Mouse (Mus musculus): ENCODE data around the gene Akap14.
A peak's percentile ranks its signal among the peaks of the same experiment; 100 is the strongest.
"Not testable (repeated sequence)": the region's sequence is repeated elsewhere in the genome, so short reads cannot be mapped to it uniquely, and the experiment has no call there.

Akap14 gene

DNA sequence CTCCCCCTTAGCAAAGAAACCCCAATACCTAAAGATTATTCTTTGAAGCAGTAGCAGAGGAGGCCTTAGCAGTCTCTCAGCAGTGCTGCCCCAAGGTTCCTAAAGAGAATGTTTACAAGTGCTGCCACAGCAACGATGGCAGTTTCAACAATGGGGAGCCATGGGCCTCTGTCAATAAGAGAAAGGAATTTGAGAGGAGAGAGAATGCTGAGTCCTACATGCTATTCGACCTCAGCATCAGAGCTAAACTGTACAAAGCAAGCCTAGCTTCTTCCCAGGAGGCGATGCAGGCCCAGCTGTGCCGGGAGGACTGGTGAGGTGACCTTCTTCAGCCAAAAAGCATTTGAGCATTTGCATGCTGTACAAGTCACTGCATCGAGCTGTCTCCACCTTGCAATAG is at the start of gene Akap14:
Gene Akap14, minus strand, starts transcription at position 101 of the 400 bp plus-strand sequence.
- DNase-seq, result no peak

DNA sequence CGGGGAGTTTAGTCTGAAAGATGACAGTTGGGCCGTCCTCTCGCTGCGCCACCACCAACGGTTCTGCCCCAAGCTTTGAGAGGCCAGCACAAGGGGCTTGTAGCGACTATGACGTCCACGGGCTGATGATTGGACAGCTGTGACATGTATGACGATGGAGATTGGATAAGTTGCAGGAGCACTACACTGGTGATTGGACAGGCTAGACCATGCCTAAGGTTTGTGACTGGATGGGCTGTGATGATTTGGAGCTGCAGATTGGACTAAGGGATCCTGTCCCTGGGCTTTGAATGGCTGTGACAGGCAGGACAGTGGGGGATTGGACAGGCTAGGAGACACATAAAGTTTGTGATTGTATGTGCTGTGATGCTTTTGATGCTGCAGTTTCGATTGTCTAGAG is 42.3 kb upstream of the Akap14 start, which contains the start of gene Gm9:
Gene Gm9, minus strand, starts transcription at position 101 of the 400 bp plus-strand sequence.
- DNase-seq, result no peak

DNA sequence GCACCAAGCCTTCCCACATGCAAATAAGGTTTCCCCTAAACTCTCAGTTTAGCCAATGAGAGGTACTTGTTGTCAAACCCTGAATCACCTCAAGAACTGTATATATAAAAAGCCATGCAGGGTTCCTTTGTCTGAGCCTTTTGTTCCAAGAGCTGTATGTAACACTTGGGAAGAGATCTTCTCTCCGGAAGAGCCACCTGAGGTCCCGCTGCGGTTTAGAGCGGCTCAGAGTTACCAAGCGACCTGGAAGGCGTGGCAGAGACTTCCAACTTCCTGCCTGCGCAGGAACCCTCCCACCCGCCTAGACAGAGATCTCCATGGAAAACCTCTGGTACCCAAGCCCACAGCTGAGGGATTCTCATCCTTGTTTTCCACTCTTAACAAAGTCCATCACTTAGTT is 30.0 kb upstream of the Akap14 start:
- DNase-seq, result no peak

DNA sequence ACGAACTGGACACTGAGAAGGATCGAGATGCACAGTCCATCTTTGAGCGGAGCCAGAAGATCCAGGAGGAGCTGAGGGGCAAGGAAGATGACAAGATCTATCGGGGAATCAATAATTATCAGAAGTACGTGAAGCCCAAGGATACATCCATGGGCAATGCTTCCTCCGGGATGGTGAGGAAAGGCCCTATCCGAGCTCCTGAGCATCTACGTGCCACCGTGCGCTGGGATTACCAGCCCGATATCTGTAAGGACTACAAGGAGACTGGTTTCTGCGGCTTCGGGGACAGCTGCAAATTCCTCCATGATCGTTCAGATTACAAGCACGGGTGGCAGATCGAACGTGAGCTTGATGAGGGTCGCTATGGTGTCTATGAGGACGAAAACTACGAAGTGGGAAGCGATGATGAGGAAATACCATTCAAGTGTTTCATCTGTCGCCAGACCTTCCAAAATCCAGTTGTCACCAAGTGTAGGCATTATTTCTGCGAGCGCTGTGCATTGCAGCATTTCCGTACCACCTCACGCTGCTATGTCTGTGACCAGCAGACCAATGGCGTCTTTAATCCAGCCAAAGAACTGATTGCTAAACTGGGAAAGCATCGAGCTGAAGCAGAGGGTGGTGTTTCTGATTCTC is 23.2 kb upstream of the Akap14 start:
- DNase-seq, result no peak

DNA sequence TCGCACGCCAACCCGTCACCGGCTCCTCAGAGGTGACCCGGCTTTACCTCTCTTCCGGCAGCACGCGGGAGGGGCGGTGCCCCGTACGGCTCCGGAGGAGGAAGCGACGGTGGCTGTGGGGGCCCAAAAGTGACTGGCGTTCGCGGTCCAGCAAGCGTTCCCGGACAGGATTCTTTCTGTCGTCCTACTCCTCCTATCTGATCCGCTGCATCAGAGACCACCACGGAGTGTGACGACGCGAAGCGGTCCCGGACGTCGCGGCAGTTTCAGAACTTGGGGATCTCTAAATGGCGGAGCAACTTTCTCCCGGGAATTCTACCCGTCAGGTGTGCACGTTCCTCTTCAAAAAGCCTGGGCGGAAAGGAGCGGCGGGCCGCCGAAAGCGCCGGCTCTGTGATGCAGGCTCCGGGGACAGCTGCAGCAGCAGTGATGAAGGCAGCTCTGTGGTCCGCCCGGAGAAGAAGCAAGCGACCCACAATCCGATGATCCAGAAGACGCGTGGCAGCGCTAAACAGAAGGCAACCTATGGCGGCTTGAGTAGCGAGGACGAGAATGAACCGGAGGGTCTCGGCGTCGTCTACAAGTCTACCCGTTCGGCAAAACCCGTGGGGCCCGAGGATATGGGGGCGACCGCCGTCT is 22.6 kb upstream of the Akap14 start, which contains the start of the genes Ndufa1 and Rnf113a1:
Gene Ndufa1, minus strand, starts transcription at position 59 of the 639 bp plus-strand sequence.
Gene Rnf113a1, plus strand, starts transcription at position 141 of the 639 bp plus-strand sequence.
- DNase-seq, result peak; percentile 98

DNA sequence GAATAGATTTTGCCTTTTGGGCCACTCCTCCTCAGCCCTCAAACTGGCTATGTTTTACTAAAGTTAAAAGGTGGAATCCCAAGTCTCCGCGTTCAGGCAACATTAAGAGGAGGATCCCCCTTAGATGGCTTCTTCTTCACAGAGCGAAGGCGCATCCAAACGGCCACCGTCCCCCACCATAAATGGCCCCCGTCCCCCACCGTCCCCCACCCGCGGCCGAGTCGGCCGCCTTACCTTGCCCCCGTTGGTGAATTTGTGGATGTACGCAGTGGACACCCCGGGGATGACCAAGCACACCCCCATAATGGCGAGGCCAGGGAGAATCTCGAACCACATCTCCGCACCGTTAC is 22.1 kb upstream of the Akap14 start:
- no peak for DNase-seq

DNA sequence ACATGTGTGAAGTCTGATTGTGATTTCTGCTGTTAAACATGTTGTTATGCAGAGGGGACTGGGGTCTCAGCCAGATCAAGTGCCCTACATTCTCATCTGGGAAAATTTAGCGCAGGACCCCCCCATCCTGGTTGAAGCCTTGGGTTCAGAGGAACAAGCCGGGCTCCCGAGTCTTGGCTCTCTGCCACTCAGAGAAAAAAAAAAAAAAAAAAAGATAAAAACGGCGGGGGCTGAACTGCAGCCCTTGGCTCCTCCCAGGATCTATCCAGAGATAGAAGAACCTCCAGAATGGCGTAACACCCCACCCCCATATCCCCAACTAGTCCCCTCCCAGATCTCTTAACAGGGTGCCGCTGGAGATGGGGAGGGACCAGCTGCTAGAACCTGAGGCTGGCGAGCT is 15.8 kb upstream of the Akap14 start:
- DNase-seq, result not testable (repeated sequence)

DNA sequence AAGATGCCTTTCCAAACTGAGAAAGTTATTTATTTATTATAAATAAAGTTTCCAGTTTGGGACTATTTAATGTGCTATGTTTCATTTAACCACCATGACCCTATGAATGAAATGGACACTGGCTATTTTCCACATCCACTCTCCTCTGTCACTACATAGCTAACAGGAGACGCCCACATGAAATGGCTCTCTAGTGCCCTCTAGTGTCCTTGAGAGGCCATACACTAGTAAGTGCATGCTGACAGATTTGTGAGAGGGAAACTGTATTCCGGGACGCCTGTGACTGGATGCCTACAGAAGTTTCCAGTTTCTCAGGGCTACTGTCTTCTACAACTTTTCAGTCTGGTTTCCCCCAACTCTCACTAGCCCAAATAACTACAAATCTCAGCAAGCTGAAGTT is 1.6 kb downstream of the Akap14 start:
- no peak for DNase-seq

DNA sequence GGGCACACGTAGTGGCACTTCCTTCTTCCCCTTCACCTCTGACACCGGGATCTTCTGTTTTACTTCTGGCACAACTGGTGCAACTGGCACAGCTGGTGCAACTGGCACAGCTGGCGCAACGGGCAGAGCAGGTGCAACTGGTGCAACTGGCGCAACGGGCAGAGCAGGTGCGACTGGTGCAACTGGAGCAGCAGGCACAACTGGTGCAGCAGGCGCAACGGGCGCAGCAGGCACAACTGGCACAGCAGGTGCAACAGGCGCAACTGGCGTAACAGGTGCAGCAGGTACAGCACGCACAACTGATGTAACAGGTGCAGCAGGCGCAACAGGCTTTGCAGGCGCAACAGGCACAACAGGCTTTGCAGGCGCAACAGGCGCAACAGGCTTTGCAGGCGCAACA is 5.5 kb downstream of the Akap14 start:
- no peak for DNase-seq

DNA sequence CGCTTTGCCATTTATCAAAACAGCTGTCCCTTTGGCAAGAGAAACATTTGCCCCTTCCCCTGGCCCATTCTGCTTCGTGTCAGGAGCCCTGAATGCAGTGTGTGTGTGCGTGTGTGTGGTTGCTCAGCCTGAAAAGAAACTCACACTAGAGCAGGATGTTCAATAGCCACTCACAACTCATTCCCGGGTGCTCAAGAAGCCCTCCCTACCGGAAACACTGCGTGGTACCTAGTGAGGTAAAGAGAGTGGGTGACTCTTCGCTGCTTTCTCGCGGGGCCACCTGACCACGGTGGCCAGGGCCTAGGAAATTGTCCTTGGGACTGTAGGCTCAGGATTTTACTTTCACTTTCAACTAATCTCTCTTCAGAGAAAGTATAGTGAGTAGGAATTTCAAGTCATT is 7.5 kb downstream of the Akap14 start:
- DNase-seq, result no peak

DNA sequence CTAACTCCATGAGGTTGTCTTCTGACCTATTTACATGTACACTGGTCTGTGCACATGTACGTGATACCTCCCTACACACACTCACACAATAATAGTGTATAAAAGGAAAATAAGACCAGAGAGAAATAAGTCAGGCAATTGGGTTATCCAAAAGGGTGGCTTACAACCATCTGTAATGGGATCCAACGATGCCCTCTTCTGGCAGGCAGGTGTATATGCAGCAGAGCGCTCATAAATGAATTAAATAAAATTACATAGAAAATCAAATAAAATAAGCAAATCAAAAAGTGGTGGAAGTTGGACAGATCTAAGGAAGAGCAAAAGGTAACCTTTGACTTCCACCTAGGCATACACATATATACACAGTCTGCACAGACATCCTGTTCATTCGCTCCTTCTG is 10.8 kb downstream of the Akap14 start:
- no peak for DNase-seq

DNA sequence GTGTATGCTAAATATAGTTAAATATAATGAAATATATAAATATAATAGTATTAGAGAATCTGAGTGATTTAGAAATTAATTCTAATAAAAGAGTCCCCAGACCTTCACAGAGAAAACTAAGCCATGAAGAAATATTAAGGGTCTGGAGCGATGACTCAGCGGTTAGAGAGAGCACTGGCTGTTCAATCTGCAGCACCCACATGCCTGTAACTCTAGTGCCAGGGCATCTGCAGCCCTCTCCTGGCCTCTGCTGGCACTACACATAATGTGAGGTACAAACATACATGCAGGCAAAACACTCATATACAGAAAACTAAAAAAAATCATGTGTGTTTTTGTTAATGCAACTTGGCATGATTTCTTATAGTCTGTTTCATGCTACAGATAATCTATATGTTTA is 23.7 kb downstream of the Akap14 start:
- DNase-seq, result no peak

DNA sequence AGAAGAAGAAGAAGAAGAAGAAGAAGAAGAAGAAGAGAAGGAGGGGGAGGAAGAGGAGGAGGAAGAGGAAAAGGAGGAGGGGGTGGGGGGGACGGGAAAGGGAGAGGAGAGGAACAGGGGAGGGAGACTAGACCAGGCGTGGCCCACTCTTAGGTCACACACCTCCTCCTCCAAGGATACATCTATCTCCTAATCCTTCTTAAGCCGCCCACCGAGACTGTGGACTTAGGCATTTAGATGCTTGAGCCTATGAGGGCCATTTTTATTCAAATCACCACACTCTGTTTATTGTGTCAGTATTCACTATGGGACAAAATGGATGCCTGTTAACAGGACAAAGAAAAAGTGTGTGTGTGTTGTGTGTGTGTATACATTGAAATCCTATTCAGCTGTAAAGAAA is 24.1 kb downstream of the Akap14 start:
- DNase-seq, result not testable (repeated sequence)

DNA sequence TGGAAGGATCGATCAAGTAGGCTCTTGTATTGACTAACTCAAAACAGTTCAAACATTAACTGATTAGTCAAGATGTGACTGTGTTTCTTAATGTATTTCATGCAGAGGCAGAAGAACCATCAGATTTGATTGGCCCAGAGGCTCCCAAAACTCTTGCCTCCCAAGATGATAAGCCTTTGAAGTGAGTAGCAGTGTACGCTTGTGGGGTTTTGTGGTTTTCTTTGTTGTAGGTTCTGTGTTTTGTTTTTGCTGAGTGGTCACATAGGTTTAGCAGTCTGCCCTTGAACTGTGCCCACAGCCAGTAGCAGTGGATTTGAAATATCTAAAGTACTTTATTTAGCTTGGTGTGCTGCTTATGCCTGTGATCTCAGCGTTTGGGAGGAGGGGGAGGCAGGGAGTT is 26.9 kb downstream of the Akap14 start:
- DNase-seq, result no peak

DNA sequence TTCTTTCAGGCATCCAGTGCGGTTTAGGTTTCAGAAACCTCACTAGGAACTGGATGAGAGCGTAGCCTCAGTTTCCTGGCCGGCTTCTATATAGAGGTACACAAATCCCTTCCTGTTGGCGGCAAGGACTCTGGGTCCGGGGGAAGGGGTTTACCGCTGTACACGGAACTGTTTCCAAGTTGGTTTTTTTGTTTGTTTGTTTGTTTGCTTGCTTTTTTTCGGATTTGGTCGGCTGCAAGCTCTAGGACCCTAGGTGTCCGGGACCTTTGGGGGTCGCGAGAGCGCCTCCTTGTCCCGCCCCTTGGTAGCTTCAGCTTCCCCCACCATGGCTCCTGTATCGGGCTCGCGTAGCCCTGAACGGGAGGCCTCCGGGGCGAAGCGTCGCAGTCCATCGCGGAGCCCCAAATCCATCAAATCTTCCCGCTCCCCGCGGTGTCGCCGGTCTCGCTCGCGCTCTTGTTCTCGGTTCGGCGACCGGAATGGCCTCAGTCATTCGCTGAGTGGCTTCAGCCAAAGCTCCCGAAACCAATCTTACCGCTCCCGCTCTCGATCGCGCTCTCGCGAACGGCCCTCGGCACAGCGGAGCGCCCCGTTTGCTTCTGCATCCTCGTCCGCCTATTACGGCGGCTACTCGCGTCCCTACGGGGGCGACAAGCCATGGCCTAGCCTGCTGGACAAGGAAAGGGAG is 41.8 kb downstream of the Akap14 start, which contains the start of gene Nkap:
Gene Nkap, plus strand, starts transcription at position 125 of the 688 bp plus-strand sequence.
- peak; percentile 95 for DNase-seq

DNA sequence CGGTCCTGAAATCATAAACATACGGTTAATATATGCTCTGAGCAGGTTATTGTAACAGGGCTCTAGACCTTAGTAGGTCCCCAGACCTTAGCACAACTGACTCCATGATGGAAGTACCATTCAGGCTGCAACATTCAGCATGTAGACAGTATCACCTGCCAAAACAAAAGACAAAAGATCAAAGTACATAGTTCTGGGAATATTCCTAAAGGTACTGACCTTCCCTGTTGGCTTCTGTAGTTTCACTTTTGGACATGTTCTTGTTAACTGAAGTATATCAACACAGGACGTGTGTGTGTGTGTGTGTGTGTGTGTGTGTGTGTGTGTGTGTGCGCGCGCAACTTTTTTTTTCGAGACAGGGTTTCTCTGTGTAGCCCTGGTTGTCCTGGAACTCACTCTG is 43.1 kb downstream of the Akap14 start:
- DNase-seq, result no peak

DNA sequence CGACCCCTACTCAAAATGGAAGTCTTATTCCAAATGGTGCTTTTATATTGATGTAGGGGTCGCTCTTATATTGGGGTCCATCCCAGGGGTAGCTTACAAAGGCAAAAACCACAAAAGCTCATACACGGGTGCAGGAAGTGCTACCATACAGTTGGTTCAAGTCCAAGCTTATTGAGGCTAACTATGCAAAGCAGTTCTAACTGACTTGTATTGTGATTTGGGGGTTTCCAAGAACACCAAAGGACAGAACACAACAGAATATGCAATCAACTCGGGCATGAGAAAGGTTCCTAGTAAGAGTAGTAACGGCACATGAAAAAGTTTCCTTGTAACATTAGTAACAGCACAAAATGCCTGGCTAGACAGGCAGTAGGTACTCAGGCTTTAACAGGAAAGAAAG is 48.4 kb downstream of the Akap14 start:
- no peak for DNase-seq

DNA sequence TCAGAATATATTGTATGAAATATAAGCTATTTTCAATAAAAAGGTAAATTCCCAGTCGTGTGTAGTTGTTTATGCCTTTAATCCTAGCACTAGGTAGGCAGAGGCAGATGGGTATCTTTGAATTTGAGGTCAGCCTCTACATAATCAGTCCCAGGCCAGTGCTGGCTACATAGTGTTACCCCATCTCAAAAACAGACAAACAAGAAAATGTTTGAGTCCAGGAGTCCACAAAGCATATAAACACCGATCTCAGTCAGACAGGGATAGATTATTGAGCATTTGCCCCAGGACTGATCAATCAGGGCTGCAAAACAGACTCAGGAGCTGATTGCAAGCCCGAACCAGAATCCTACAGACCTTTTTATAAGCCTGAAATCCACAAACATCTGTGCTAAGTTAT is 49.1 kb downstream of the Akap14 start:
- no peak for DNase-seq

DNA sequence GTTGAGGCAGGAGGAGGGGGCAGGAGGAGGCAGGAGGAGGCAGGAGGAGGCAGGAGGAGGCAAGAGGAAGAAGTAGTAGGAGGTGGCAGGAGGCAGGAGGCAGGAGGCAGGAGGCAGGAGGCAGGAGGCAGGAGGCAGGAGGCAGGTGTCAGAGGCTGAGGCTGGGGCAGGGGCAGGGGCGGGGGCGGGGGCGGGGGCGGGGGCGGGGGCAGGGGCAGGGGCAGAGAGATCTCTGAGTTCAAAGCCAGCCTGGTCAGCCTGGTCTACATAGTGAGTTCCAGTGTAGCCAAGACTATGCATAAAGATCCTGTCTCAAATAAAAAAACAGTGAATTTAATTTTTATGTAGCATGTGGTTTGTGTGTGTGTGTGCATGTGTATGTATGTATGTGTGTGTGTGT is 51.6 kb downstream of the Akap14 start:
- no peak for DNase-seq

DNA sequence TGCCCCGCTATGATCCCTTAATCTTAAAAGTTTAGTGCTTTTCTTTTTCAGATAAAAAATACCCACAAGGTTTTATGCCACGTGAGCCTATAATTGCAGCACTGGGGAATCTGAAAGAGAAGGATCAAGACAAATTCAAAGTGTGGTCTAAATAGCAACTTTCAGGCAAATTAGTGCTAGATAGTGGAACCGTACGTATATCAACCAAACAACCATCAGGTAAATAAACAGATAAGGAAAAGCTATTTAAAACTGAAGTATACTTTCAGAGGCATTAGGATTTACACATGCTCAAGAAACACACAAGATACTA is 57.8 kb downstream of the Akap14 start:
- DNase-seq, result no peak

DNA sequence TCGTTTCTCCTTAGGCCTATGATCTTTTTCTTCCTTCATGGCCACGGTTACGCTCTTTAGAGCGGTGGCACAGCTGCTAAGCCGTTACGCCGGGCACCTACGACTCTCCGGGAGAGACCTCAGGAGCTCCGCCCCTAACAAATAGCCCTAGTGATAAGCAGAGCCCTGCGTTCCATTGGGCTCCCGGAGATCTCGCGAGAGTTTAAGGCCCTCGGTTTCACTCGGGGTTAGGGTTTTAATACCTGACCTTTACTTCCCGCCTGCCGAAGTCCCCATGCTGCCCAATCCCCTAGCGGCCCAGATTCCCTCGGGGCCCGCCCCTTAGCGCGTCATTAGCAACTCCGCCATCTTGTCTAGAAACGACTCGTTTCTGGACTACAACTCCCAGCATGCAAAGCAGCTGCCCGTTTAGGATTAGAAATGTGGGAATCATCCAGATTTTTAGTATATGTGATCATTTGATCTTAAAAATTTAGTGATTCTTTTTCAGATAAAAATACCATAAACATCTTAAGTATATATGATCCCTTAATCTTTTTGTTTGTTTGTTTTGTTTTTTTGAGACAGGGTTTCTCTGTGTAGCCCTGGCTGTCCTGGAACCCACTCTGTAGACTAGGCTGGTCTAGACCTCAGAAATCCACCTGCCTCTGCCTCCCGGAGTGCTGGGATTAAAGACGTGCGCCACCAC is 58.3 kb downstream of the Akap14 start, which contains the start of gene Upf3b:
Gene Upf3b, minus strand, starts transcription at position 130 of the 688 bp plus-strand sequence.
- DNase-seq, result peak; percentile 100

DNA sequence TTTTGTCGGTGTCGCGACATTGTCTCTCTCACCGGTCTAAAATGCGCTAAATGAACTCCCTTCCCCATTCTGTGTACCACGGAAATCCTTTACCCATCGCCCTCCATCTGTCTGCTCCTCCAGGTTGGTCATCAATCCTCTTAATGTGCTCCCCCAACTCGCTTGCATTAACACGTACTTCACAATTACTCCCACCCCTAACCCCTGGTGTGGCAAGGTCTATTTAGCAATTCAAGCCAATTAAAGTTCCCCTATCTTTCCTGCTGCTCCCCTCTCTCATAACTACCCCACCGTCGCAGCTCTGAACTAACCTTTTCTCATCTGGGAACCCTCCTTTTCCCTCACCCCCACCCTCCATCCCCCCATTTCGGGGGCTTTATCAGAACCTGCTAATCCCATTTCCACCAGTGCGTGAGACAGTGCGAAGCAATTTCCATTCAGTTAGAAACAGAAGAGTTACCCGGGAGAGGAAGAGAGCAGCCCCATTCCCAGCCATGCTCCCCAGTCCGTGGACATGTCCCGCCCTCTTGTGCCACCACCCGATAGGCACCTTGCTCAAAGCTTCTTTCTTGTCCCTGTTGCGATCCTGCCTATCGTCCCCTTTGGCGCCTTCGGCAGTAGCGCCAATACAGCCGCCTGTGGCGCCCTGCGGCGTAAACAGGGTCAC is 59.0 kb downstream of the Akap14 start:
- DNase-seq, result no peak

DNA sequence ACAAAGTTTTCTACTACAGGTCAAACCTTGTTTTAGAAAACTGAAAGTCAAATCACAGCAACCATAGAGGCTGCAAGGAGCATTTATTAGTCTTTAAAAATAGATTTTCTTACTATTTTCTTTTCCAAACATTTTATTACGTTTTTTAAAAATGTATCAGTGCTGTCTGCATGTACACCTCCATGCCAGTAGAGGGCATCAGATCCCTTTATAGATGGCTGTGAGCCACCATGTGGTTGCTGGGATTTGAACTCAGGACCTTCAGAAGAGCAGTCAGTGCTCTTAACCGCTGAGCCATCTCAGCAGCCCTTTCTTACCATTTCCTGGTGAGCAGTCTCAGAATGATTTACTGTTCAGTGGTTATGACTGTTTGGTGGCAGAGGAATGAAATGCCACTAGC is 64.8 kb downstream of the Akap14 start:
- DNase-seq, result peak; percentile 69
